Mouse (Mus musculus): Measurements from ENCODE around the gene Abtb2. TPM values are rescaled to one million over a fixed set of nuclear protein-coding genes. Genes with fewer than 3 reads are reported as not detected.

The Abtb2 gene
- total and polyA plus RNA-seq, 3 experiments = 0.05 TPM; not detected in 2

DNA sequence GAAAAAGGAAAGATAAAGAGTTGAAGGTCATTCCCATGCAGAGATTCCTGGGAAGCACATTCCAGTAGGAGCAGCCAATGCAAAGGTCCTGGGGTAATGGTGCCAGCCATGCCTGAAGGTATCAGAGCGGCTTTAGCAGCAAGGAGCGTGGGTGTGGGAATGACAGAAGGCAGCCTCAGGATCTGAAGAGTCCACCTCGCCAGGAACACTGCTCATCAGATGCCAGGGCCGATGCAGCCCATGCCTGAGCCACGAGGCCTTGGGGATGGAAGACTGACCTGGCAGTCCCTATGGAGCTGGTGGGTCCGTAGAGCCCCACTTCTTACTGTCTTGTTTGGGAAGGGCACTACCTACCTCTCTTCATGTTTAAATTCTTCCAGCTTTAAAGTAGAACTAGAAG, 185.7 kb downstream of the Abtb2 start:
- no peaks in the 10 kb centered on the region for H3K9me3 ChIP-seq (replicated peaks)
- DNase-seq (ENCODE audit: low spot score) (no peak), ATAC-seq (ENCODE audit: extremely low read depth, insufficient number of reproducible peaks, low FRiP score, poor library complexity, severe bottlenecking) (no peak)
- H3K4me3 ChIP-seq (ENCODE audit: low read depth, low read length) = no peak overlapping the region
- TF ChIP-seq GATA1 (IDR thresholded peaks at IDR 0.05; ENCODE audit: borderline replicate concordance, low read length) (no peak), TAL1 (conservative IDR thresholded peaks at IDR 0.05; ENCODE audit: low read depth, low read length) (no peak), GATA2 (IDR thresholded peaks at IDR 0.05; ENCODE audit: borderline replicate concordance, low read depth, low read length) (no peak), POLR2AphosphoS5 (IDR thresholded peaks at IDR 0.05; ENCODE audit: insufficient replicate concordance, low read depth, low read length) (no peak), CTCF (IDR thresholded peaks at IDR 0.05; ENCODE audit: low read depth, low read length) (no peak)
- no peaks in the 10 kb centered on the region for H3K27me3 ChIP-seq (ENCODE audit: insufficient read depth, low read length)
- H3K4me1 ChIP-seq (ENCODE audit: insufficient read depth, low read depth, low read length) = peaks cover 23% of the 10 kb centered on the region
- H3K36me3 ChIP-seq (replicated peaks) = peaks cover 99% of the 10 kb centered on the region

- no peaks in the 10 kb centered on the region for H3K9me3 ChIP-seq (replicated peaks)
- TF ChIP-seq CTCF (IDR thresholded peaks at IDR 0.05; ENCODE audit: low read depth, low read length) (no peak), TAL1 (conservative IDR thresholded peaks at IDR 0.05; ENCODE audit: low read depth, low read length) (no peak), GATA1 (IDR thresholded peaks at IDR 0.05; ENCODE audit: borderline replicate concordance, low read length) (no peak), POLR2AphosphoS5 (IDR thresholded peaks at IDR 0.05; ENCODE audit: insufficient replicate concordance, low read depth, low read length) (no peak), GATA2 (IDR thresholded peaks at IDR 0.05; ENCODE audit: borderline replicate concordance, low read depth, low read length) (no peak)
- H3K36me3 ChIP-seq (replicated peaks) = peaks cover 90% of the 10 kb centered on the region
- H3K27me3 ChIP-seq (ENCODE audit: insufficient read depth, low read length) = no peaks in the 10 kb centered on the region
- no peak overlapping the region for H3K4me3 ChIP-seq (ENCODE audit: low read depth, low read length)
- DNase-seq (ENCODE audit: low spot score) (no peak), ATAC-seq (ENCODE audit: extremely low read depth, insufficient number of reproducible peaks, low FRiP score, poor library complexity, severe bottlenecking) (no peak)
- H3K4me1 ChIP-seq (ENCODE audit: insufficient read depth, low read depth, low read length) = peaks cover 26% of the 10 kb centered on the region
These were observed 188.5 kb downstream of the Abtb2 start for GRCm38 (mm10) chr2:103754614-103755013.

DNA sequence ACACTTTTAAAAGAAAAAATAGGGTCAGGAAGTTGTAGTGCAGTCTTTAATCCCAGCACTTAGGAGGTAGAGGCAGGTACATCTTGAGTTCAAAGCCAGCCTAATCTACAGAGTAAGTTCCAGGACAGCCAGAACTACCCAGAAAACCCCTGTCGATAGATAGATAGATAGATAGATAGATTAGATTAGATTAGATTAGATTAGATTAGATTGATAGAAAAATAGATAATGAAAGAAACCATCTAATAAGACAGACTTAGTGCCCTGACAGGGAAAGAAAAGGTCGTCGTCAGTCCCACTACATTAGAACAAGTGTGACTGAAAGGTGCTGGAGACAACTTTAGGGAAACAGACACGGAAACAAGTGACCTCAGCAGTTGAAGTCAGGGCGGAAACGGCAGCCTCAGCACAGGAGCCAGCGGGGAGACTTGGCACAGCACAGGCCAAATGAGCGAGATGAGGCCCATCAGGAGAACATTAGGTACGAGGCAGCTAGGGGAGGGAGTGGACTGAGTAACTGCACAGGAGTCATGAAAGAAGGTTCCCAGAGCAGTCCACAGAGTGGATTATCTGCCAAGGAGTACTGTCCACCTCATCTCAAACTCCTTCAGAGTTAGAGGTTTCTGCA, 189.5 kb downstream of the Abtb2 start:
- no peak for DNase-seq (ENCODE audit: low spot score)
- Histone ChIP-seq H3K9me3 (replicated peaks) (no peaks in the 10 kb centered on the region), H3K36me3 (replicated peaks) (peaks cover 81% of the 10 kb centered on the region), H3K4me1 (ENCODE audit: insufficient read depth, low read depth, low read length) (peaks cover 26% of the 10 kb centered on the region), H3K4me3 (ENCODE audit: low read depth, low read length) (no peak overlapping the region), H3K27me3 (ENCODE audit: insufficient read depth, low read length) (no peaks in the 10 kb centered on the region)
- TF ChIP-seq GATA2 (IDR thresholded peaks at IDR 0.05; ENCODE audit: borderline replicate concordance, low read depth, low read length) (no peak), TAL1 (conservative IDR thresholded peaks at IDR 0.05; ENCODE audit: low read depth, low read length) (no peak), CTCF (IDR thresholded peaks at IDR 0.05; ENCODE audit: low read depth, low read length) (no peak), POLR2AphosphoS5 (IDR thresholded peaks at IDR 0.05; ENCODE audit: insufficient replicate concordance, low read depth, low read length) (no peak), GATA1 (IDR thresholded peaks at IDR 0.05; ENCODE audit: borderline replicate concordance, low read length) (no peak)
- ATAC-seq (ENCODE audit: extremely low read depth, insufficient number of reproducible peaks, low FRiP score, poor library complexity, severe bottlenecking) = no peak

DNA sequence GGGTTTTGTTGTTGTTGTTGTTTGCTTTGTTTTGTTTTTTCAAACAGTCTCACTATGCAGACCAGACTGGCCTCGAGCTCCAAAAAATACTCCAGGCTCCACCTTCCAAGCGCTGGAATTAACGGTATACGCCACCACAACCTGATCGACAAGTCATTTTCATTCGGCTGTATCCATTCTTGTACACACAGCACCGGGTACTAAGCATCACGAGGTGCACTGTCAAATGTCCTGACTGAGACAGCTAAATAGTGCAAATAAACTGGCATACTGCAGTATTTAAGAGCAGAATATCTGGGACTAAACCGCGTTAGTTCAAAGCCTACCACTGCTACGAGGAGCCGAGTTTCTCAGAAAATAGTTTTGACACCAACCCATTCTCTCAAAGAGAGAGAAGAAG, 194.3 kb downstream of the Abtb2 start:
- no peak for TF ChIP-seq CTCF (IDR thresholded peaks at IDR 0.05; ENCODE audit: low read depth, low read length)
- TF ChIP-seq TAL1 (conservative IDR thresholded peaks at IDR 0.05; ENCODE audit: low read depth, low read length) = no peak
- TF ChIP-seq POLR2AphosphoS5 (IDR thresholded peaks at IDR 0.05; ENCODE audit: insufficient replicate concordance, low read depth, low read length) = no peak
- no peak for TF ChIP-seq GATA2 (IDR thresholded peaks at IDR 0.05; ENCODE audit: borderline replicate concordance, low read depth, low read length)
- TF ChIP-seq GATA1 (IDR thresholded peaks at IDR 0.05; ENCODE audit: borderline replicate concordance, low read length) = no peak
- DNase-seq (ENCODE audit: low spot score) = peak; percentile 21
- H3K36me3 ChIP-seq (replicated peaks) = peaks cover 51% of the 10 kb centered on the region
- no peak for ATAC-seq (ENCODE audit: extremely low read depth, insufficient number of reproducible peaks, low FRiP score, poor library complexity, severe bottlenecking)
- no peaks in the 10 kb centered on the region for H3K9me3 ChIP-seq (replicated peaks)
- peaks cover 27% of the 10 kb centered on the region for H3K4me1 ChIP-seq (ENCODE audit: insufficient read depth, low read depth, low read length)
- H3K27me3 ChIP-seq (ENCODE audit: insufficient read depth, low read length) = no peaks in the 10 kb centered on the region
- peak overlapping the region; percentile 75 for H3K4me3 ChIP-seq (ENCODE audit: low read depth, low read length)

GRCm38 (mm10) chr2:103760906-103761716, 195.0 kb downstream of the Abtb2 start, which contains the start of gene Nat10:
Nat10 (minus strand) TSS chr2:103761270.
- ATAC-seq (ENCODE audit: extremely low read depth, insufficient number of reproducible peaks, low FRiP score, poor library complexity, severe bottlenecking) = peak; percentile 86
- peaks cover 22% of the 10 kb centered on the region for H3K4me1 ChIP-seq (ENCODE audit: insufficient read depth, low read depth, low read length)
- peaks cover 50% of the 10 kb centered on the region for H3K36me3 ChIP-seq (replicated peaks)
- H3K9me3 ChIP-seq (replicated peaks) = no peaks in the 10 kb centered on the region
- H3K27me3 ChIP-seq (ENCODE audit: insufficient read depth, low read length) = no peaks in the 10 kb centered on the region
- peak within 1 kb of the TSS; percentile 75 for H3K4me3 ChIP-seq (ENCODE audit: low read depth, low read length)
- DNase-seq (ENCODE audit: low spot score) = peak; percentile 82
- TF ChIP-seq TAL1 (conservative IDR thresholded peaks at IDR 0.05; ENCODE audit: low read depth, low read length) (no peak), POLR2AphosphoS5 (IDR thresholded peaks at IDR 0.05; ENCODE audit: insufficient replicate concordance, low read depth, low read length) (peak; percentile 95)

DNA sequence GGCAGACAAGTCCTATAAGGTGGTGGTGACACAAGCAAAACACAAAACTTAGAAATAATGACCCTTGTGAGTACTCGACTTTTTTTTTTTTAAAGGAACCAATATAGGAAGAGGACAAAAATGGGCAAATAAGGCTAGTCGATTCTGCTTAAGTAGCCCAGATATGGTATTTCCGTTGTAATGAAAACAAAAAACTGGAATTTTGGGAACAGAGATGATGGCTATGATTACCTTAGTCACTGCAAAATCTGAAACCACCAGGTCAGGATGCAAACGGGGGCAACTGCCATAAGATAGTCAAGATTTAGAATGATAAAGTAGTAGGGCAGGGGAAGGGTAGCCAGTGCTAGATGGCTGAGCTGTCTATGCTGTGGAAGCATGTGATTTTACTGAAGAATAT, 195.9 kb downstream of the Abtb2 start:
- H3K4me3 ChIP-seq (ENCODE audit: low read depth, low read length) = peak overlapping the region; percentile 75
- peaks cover 19% of the 10 kb centered on the region for H3K4me1 ChIP-seq (ENCODE audit: insufficient read depth, low read depth, low read length)
- DNase-seq (ENCODE audit: low spot score) (no peak), ATAC-seq (ENCODE audit: extremely low read depth, insufficient number of reproducible peaks, low FRiP score, poor library complexity, severe bottlenecking) (no peak)
- H3K27me3 ChIP-seq (ENCODE audit: insufficient read depth, low read length) = no peaks in the 10 kb centered on the region
- H3K9me3 ChIP-seq (replicated peaks) = no peaks in the 10 kb centered on the region
- H3K36me3 ChIP-seq (replicated peaks) = peaks cover 50% of the 10 kb centered on the region
- no peak for TF ChIP-seq POLR2AphosphoS5 (IDR thresholded peaks at IDR 0.05; ENCODE audit: insufficient replicate concordance, low read depth, low read length)
- TF ChIP-seq TAL1 (conservative IDR thresholded peaks at IDR 0.05; ENCODE audit: low read depth, low read length) = no peak
- no peak for TF ChIP-seq GATA1 (IDR thresholded peaks at IDR 0.05; ENCODE audit: borderline replicate concordance, low read length)
- no peak for TF ChIP-seq CTCF (IDR thresholded peaks at IDR 0.05; ENCODE audit: low read depth, low read length)
- no peak for TF ChIP-seq GATA2 (IDR thresholded peaks at IDR 0.05; ENCODE audit: borderline replicate concordance, low read depth, low read length)
